Mouse (Mus musculus): ENCODE data around the gene Nek3.
"Not testable (repeated sequence)": the region's sequence is repeated elsewhere in the genome, so short reads cannot be mapped to it uniquely, and the experiment has no call there.

DNA sequence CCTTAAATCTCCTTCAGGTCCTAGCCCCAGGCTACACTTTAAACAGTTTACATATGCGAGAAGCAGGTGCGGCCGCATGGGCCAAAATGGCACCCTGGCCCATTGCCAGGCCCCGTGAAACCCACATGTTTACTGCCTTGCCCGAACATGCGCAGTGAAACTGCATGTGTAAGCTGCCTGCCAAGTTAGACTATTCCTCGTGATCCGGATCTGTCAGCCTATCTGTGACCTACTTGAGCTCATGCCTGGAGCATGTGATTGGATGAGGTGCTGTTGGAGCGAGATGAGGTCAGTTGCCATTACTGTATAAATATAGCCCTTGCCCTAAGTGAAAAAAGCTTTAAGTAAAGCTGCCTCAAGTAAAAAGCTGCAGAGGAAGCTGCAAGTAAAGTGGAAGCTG is 29.8 kb downstream of the Nek3 start:
- not testable (repeated sequence) for TF ChIP-seq POLR2A, CTCF (IDR thresholded peaks at IDR 0.05; ENCODE audit: extremely low read depth, insufficient read depth, low read length)
